Mouse (Mus musculus) stomach, embryonic 14.5 days (tissue): ENCODE data around the gene Hist1h2ah. TPM values are rescaled to one million over a fixed set of nuclear protein-coding genes. Genes with fewer than 3 reads are reported as not detected.

ENCODE experiments used
- ATAC-seq: fragments of 200-750 bp; cut with Nextera tagmentation; 2 replicates; pipeline ENCODE4 v1.8.0; 2017; ENCODE audit warnings: low read depth, moderate TSS enrichment; ENCODE audit not compliant: insufficient number of reproducible peaks, insufficient read depth, low FRiP score
- H3K27ac ChIP-seq: fragments of 300-500 bp; sonication (generic); 2 replicates; pipeline ENCODE4 v1.5.1; 2014; ENCODE audit warnings: mild to moderate bottlenecking, low read length, moderate library complexity, mixed read lengths
- H3K27me3 ChIP-seq: fragments of 300-500 bp; sonication (generic); 2 replicates; pipeline ENCODE4 v1.6.1; 2014; ENCODE audit warnings: low read length, control low read depth, mixed read lengths; ENCODE audit not compliant: control insufficient read depth, insufficient read depth
- H3K36me3 ChIP-seq: fragments of 300-500 bp; sonication (generic); 2 replicates; pipeline ENCODE4 v1.6.1; 2014; ENCODE audit warnings: mild to moderate bottlenecking, control low read depth, low read length, moderate library complexity, mixed read lengths; ENCODE audit not compliant: control insufficient read depth, insufficient read depth
- H3K4me1 ChIP-seq: fragments of 300-500 bp; sonication (generic); 2 replicates; pipeline ENCODE4 v1.6.1; 2014; ENCODE audit warnings: low read length, control low read depth, mixed read lengths; ENCODE audit not compliant: control insufficient read depth, insufficient read depth
- H3K4me2 ChIP-seq: fragments of 300-500 bp; sonication (generic); replicated peaks from 2 replicates; pipeline ENCODE4 v1.6.1; 2014; ENCODE audit warnings: low read depth, low read length, control low read depth
- H3K4me3 ChIP-seq: fragments of 300-500 bp; sonication (generic); 2 replicates; pipeline ENCODE4 v1.5.1; 2014; ENCODE audit warnings: low read depth, low read length, control low read depth
- H3K9ac ChIP-seq: fragments of 300-500 bp; sonication (generic); replicated peaks from 2 replicates; pipeline ENCODE4 v1.6.1; 2014; ENCODE audit warnings: low read depth, mild to moderate bottlenecking, control low read depth, low read length, moderate library complexity, mixed read lengths
- H3K9me3 ChIP-seq: fragments of 300-500 bp; sonication (generic); 2 replicates; pipeline ENCODE4 v1.6.1; 2016; ENCODE audit warnings: low read depth, low read length, control low read depth; ENCODE audit not compliant: control insufficient read depth
- WGBS: fragments of 180-500 bp; shearing (Covaris S2); extraction: QIAGEN DNeasy Blood & Tissue Kit; methylation state at CpG from one replicate; pipeline ENCODE4 v1.1.7; 2014; 5-methylcytosine and 5-hydroxymethylcytosine counted together
- polyA plus RNA-seq: library from polyadenylated mRNA; unstranded; fragments of >200 nt; fragmentation: Nextera tagmentation; extraction: Ambion mirVana; gene quantifications from 2 replicates; pipeline ENCODE4 v1.2.1, GENCODE M21; 2014

Gene Hist1h2ah
- polyA plus RNA-seq, 1 experiment from 2014 or later, result 10.3 TPM

GRCm38 (mm10) chr13:22021581-22021980 is 13.8 kb downstream of the Hist1h2ah start:
- Histone ChIP-seq H3K4me2 (peak overlapping the region; percentile 81), H3K4me1 (no peaks in the 10 kb centered on the region), H3K27me3 (0 out of 2 replicates have a peak, but pooled peaks cover under 1% of the 10 kb centered on the region), H3K9ac (0 out of 2 replicates have a peak overlapping the region, but pooled peaks have one; percentile 1), H3K36me3 (no peaks in the 10 kb centered on the region), H3K4me3 (peak overlapping the region; percentile 50), H3K27ac (no peak overlapping the region), H3K9me3 (no peaks in the 10 kb centered on the region)
- no peak for ATAC-seq
- 1% methylated on average over 11 of the region's 11 CpGs for WGBS

GRCm38 (mm10) chr13:22020901-22021339 is 14.4 kb downstream of the Hist1h2ah start:
- H3K9ac ChIP-seq, result peak overlapping the region; percentile 30; the same call in 1 of the 2 replicates
- peak overlapping the region; percentile 50 for H3K4me3 ChIP-seq
- H3K4me1 ChIP-seq, result no peaks in the 10 kb centered on the region
- peak; percentile 77 for ATAC-seq
- peak overlapping the region; percentile 81 for H3K4me2 ChIP-seq
- WGBS, result under 1% methylated on average over 8 of the region's 8 CpGs
- 0 out of 2 replicates have a peak, but pooled peaks cover 3% of the 10 kb centered on the region for H3K27me3 ChIP-seq
- H3K36me3 ChIP-seq, result no peaks in the 10 kb centered on the region
- H3K27ac ChIP-seq, result no peak overlapping the region
- no peaks in the 10 kb centered on the region for H3K9me3 ChIP-seq

- ATAC-seq, result no peak
- Histone ChIP-seq H3K9ac (peak overlapping the region; percentile 30), H3K4me1 (no peaks in the 10 kb centered on the region), H3K36me3 (no peaks in the 10 kb centered on the region), H3K9me3 (no peaks in the 10 kb centered on the region; the same call in 1 of the 2 replicates), H3K4me2 (peak overlapping the region; percentile 81), H3K27ac (no peak overlapping the region), H3K4me3 (peak overlapping the region; percentile 50), H3K27me3 (0 out of 2 replicates have a peak, but pooled peaks cover 6% of the 10 kb centered on the region)
- WGBS, result 1% methylated on average over 44 of the region's 44 CpGs
Measured at GRCm38 (mm10) chr13:22019934-22020835, 15.2 kb downstream of the Hist1h2ah start.

DNA sequence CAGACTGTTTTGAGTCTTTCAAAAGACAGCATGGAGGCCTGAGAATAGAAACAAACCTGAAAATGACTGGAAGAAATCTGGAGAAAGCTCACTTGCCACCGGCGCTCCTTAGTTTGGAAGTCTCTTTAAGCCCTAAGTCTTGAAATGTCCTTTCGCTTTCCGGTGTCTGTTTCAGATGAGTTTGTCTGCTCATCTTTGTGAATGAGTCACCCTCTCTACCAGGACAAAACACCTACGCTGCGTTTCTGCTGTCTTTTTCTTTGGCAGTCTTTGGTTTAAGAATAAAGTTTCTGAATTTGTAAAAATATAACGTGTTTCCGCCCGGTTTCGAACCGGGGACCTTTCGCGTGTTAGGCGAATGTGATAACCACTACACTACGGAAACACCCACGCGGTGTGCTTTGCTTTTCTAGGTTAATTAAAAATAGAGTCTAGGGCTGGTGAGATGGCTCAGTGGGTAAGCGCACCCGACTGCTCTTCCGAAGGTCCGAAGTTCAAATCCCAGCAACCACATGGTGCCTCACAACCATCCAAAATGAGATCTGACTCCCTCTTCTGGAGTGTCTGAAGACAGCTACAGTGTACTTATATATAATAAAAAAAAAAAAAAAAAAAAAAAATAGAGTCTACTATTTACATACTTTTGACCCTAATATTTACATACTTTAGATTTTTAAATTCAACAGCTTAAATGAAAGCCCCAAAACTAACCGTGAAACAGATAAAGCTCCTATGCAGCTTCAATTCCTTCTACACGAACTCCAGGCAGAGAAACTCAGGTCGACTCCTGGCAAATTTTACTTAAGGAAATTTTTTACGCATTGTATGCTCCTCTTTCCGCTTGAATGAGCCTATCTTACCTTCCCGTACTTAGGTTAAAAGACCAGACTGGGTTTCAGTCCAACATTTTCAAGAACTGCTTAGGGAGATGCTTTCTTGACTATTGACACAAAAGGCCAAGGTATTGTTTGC is 19.6 kb downstream of the Hist1h2ah start:
- H3K27me3 ChIP-seq, result peaks cover 34% of the 10 kb centered on the region
- H3K4me2 ChIP-seq, result 0 out of 2 replicates have a peak overlapping the region, but pooled peaks have one; percentile 33
- H3K27ac ChIP-seq, result no peak overlapping the region
- peak overlapping the region; percentile 8 for H3K4me3 ChIP-seq
- H3K4me1 ChIP-seq, result 0 out of 2 replicates have a peak, but pooled peaks cover 4% of the 10 kb centered on the region
- H3K36me3 ChIP-seq, result no peaks in the 10 kb centered on the region
- WGBS, result 15% methylated on average over 27 of the region's 27 CpGs
- no peaks in the 10 kb centered on the region; the same call in 1 of the 2 replicates for H3K9me3 ChIP-seq
- ATAC-seq, result peak; percentile 81
- no peak overlapping the region for H3K9ac ChIP-seq

DNA sequence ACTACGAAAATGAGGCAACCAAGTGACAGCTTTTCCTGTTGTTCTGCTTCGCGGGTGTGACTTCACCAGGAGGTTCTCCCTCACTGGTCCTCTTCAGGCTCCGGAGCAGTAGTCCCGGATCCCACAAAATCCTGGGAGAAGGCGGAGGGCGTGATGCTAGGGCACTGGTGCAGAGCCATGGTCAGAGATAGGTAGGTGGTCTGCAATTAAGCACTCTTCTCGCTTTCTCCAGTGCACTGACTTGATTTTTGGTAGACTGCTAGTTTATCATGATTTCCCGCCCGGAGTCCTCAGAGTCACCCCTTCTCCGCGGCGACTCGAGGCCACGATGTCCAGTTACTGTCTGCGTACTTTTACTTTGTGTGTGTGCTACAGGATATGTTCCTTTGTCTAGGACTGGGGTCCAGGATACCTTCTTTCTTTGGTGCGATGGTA is 20.9 kb downstream of the Hist1h2ah start:
- Histone ChIP-seq H3K4me2 (peak overlapping the region; percentile 33), H3K4me3 (peak overlapping the region; percentile 5; the same call in 1 of the 2 replicates), H3K27me3 (peaks cover 42% of the 10 kb centered on the region), H3K4me1 (0 out of 2 replicates have a peak, but pooled peaks cover 4% of the 10 kb centered on the region), H3K27ac (no peak overlapping the region), H3K9me3 (no peaks in the 10 kb centered on the region; the same call in 1 of the 2 replicates), H3K9ac (no peak overlapping the region), H3K36me3 (no peaks in the 10 kb centered on the region)
- ATAC-seq, result no peak
- 14% methylated on average over 17 of the region's 17 CpGs for WGBS

DNA sequence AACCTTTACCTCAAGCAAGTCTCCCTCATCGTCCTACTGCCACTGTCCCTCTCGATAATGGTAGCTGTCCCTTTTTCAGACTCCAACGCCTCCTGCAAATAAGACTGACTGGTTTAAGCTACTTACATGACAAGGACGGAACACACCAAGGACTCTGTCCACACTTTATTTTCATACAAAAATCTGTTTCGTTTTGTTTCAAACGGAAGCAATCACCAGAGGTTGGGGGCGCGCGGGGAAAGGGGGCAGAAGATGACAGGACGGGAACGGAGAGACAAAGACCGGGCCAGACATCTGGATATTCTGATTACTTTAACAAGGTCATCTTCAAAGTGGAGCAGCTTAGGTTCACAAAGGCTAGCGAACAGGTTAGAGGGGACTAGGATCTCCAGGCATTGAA is 21.7 kb downstream of the Hist1h2ah start:
- Histone ChIP-seq H3K4me1 (0 out of 2 replicates have a peak, but pooled peaks cover 4% of the 10 kb centered on the region), H3K4me2 (no peak overlapping the region), H3K27me3 (peaks cover 49% of the 10 kb centered on the region), H3K36me3 (no peaks in the 10 kb centered on the region), H3K9me3 (no peaks in the 10 kb centered on the region; the same call in 1 of the 2 replicates), H3K4me3 (no peak overlapping the region), H3K27ac (no peak overlapping the region), H3K9ac (no peak overlapping the region)
- 23% methylated on average over 13 of the region's 13 CpGs for WGBS
- no peak for ATAC-seq

GRCm38 (mm10) chr13:22009642-22010041 is 25.7 kb downstream of the Hist1h2ah start, which contains the start of gene Prss16:
Prss16 (minus strand) TSS chr13:22009742.
- no peaks in the 10 kb centered on the region for H3K36me3 ChIP-seq
- peaks cover 8% of the 10 kb centered on the region; the same call in 1 of the 2 replicates for H3K4me1 ChIP-seq
- H3K27me3 ChIP-seq, result peaks cover 62% of the 10 kb centered on the region
- no peak within 1 kb of the TSS for H3K27ac ChIP-seq
- ATAC-seq, result no peak
- no peak within 1 kb of the TSS for H3K9ac ChIP-seq
- no peaks in the 10 kb centered on the region for H3K9me3 ChIP-seq
- no peak within 1 kb of the TSS for H3K4me3 ChIP-seq
- H3K4me2 ChIP-seq, result no peak within 1 kb of the TSS
- WGBS, result 35% methylated on average over 7 of the region's 7 CpGs
